Mouse (Mus musculus) WW6 (cell line): ENCODE data around the gene Pcyox1.

Experiments
- DNase-seq: peaks from one replicate; pipeline ENCODE4 v3.0.0-alpha.2; 2013; ENCODE audit warnings: low read depth, low spot score

Gene Pcyox1

DNA sequence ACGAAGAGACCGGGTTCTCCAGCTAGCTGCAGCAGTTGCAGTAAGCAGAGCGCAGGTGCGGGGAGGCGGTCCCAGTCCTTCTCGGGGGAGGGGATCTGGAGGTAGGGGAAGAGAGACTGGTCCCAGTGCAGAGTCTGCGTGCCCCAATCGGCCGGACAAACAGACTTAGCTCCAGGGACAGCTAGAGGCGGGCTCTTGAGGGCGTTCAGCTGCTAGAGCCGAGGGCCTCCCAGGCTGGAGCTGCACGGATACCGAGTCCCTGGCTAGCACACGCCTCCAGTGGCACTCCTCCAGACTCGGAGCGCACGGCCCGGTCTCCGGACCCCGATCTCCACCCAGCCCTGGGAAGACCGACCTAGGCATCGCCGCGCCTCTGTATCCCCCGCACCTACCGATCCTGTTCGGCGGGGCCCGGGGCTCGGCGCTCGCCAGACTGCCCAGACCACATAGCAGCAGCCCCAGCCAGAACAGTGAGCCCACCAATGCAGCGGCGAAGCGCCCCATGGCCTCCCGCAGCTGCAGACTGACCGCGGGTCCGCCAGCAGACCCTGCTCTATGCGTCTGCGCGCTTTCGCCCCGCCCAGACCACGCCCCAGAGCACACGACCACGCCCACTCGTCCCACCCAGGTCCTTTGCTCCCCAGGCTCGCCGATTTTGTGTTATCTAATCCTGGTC lies at the start of gene Pcyox1:
TSS of gene Pcyox1 (minus strand) at position 574 of the 676 bp plus-strand sequence.
- peak; percentile 61 for DNase-seq

DNA sequence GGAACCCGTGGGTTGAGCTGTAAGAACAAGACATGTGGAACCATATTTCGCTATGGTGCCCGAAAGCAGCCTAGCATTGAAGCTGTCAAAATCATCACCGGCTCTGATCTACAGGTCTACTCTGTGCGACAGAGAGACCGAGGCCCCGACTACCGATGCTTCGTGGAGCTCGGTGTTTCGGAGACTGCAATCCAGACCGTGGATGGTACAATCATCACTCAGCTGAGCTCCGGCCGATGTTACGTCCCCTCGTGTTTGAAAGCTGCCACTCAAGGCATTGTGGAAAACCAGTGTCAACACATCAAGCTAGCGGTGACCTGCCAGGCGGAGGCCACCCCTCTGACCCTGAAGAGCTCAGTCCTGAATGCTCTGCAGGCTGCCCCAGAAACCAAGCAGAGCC lies 48.6 kb upstream of the Pcyox1 start:
- DNase-seq: no peak

DNA sequence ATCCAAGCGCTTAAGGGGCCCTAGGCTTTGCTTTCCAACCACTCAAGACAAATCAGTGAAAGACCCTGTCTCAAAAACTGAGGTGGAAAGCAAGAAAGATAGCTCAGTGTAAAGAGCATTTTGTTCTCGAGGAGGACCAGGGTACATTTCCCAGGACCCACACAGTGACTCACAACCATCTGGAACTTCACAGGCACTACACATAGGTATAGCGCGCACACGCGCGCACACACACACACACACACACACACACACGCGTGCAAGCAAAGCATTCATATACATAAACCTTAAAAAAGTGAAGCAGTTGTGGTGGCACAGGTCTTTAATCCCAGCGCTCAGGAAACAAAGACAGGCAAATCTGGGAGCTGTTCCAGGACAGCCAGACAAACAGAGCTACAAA lies 44.6 kb upstream of the Pcyox1 start:
- no peak for DNase-seq

DNA sequence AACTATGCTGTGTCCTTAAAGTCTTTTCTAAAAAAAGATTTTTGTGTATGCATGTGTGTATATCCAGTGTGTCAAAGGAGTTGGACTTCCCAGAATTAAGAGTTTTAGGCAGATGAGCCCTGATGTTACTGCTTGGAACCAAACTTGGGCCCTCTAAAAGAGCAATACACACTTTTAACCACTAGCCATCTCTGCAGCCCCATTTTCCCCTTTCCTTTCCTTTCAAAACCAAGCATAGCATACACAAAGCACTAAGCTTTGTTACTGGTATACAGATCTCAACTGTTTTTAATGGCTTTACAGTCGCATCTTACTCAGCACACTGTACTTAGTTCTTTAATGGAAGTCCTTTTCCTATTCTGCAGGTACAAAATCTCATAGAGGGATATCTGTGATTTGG lies 42.6 kb upstream of the Pcyox1 start:
- DNase-seq: no peak

DNA sequence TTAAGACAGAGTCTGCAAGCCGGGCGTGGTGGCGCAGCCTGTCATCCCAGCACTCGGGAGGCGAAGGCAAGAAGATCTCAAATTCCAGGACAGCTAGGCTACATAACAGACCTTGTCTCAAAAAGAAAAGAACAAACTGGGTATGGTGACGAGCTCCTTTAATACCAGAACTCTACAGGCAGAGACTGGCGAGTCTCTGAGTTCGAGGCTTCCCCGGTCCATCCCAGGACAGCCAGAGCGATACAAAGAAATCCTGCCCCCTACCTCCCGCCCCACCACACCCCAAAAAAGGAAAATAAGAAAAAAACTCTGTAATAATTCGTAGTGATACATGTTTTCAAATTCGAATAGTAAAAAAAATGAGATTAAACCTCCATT lies 42.2 kb upstream of the Pcyox1 start:
- DNase-seq: no peak

DNA sequence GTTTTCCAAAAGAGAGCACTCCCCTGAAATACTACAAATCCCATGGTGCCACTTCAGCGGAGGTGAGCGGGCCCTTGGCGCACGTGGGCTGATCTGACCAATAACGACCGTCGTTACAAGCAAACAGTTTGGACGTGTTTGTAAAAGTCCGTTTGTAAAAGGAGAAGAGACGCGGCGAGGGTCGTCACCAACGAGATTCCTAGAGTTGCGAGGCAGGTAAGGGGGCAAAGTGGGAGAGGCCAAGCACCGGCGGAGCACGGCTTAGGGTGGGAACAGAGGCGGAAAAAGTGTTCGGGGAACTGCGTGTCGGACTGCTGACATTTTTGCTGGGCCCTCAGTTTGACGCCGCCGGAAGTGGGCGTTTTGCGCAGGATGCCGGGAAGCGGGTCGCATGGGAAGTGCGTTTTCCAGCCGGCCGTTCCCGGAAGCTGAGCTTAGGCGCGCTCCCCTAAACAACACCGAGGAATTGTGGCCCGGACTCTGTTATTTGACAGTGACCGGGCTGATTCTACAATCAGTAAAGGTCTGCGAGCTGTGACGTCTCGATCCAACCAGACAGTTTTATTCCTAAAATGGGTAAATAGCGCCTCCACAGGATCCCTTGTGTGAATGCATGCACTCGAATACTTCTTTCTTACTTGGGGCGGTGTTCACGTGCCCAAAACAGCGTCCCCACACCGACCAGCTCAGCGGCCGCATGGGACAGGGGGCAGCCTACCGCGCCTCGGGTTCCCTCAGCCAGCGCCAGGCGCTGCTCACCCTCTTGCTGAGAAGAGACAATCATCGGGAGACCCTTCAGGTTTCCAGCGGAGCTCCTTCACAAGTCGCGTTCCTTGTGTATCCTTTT lies 41.5 kb upstream of the Pcyox1 start, which contains the start of gene C87436:
TSS of gene C87436 (plus strand) at position 103 of the 847 bp plus-strand sequence.
- DNase-seq: peak; percentile 87

DNA sequence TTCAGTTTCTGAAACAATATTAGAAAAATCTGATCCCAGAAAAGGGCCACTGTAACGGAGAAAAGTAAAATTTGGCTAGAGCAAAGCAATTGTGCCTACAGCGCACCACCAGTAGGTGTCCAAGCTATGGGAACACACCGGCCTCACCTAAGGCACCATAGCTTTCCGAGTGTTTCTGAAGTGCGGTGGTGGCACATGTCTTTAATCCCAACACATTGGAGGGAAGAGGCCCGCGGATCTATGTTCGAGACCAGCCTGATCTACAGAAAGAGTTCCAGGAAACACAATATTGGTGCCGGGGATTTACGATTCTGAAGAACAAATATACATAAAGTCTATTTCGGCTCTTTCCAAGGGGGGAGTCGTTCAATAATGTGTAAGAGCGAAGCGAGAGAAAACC lies 40.8 kb upstream of the Pcyox1 start:
- DNase-seq: peak; percentile 42

DNA sequence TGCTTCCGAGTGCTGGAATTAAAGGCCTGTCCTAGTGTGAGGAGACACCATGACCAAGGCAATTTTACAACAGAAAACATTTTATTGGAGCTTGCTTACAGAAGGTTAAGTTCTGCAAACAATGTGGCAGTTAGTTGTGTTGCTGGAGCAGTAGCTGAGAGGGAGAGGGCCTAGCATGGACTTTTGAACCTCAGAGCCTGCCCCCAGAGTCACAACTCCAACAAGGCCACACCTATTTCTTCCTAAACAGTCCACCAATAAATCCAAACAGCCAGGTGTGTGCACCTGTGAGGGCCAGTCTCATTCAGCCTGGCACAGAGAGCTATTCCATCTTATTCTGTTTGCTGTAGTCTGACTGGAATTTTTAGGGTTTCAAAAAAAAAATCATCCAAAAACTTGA lies 36.7 kb upstream of the Pcyox1 start:
- no peak for DNase-seq

DNA sequence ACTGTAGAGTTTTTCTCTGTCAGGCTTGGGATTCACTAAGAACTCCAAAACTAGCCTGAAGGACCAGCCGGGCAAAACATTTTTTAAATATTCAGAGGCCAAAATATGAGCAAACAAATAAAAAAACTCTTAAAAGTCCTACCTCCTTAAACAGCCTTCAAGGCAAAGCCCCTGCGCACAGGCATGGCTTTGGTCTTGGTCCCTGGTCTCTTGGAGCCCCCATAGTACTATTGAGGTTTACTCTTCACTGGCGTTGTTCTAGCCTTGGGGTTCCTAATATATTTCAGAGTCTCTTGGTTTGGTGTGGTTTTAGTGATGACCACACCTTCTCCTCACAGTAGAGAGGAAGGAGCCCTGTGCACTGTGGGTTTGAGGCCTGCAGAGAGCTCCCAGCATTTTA lies 34.6 kb upstream of the Pcyox1 start:
- no peak for DNase-seq

DNA sequence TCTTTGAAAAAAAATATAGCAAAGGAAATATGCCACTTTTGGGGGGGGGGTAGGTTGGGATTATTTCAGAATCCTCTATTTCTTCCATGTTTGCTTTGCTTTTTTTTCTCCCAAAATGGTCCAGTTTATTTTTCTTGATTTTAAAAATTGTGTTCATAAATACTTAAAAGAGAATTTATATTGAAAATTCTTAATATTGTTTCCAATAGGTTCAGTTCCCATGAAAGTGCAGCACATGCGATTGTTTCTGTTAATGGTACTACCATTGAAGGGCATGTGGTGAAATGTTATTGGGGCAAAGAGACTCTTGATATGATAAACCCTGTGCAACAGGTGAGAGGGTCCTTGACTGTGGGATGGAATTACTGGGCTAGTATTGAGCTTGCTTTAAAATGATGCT lies 29.4 kb upstream of the Pcyox1 start, which contains the start of gene Gm44790:
TSS of gene Gm44790 (plus strand) at position 301 of the 400 bp plus-strand sequence.
- DNase-seq: no peak

DNA sequence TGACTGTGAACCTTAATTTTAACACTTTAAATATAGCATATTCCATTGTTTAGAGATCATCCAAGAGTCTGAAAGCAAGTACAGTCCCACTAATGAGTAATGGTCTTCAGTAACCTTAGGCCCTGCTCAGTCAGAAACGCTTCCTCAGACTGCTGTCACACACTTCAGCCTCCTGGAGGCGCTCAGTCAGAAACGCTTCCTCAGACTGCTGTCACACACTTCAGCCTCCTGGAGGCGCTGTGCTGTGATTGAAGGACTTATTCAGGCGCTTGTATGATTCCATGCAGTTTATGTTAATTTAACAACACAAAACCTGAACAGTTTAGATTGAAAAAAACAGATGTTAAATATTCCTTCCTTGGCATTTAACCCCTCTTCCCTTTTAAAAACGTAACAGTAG lies 23.5 kb upstream of the Pcyox1 start:
- peak; percentile 52 for DNase-seq

DNA sequence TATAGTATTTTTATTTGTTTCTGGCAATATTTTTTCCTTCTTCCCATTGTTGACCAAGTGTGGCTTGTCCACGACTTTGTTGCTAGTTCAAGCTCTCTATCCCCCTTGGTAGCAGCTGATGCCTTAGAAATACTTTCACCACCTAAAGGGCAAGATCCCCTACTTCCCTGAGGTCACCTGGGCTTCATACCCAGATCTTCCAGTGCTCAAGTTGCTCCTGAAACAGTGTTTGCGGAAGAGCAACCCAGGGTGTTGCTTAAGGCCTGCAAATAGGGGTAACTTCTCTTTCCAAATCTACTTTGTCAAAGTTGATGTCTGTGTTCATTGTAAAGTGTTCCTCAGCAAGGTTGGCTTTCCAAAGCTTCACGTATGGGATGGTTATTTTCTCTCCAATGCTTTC lies 22.3 kb upstream of the Pcyox1 start:
- no peak for DNase-seq

DNA sequence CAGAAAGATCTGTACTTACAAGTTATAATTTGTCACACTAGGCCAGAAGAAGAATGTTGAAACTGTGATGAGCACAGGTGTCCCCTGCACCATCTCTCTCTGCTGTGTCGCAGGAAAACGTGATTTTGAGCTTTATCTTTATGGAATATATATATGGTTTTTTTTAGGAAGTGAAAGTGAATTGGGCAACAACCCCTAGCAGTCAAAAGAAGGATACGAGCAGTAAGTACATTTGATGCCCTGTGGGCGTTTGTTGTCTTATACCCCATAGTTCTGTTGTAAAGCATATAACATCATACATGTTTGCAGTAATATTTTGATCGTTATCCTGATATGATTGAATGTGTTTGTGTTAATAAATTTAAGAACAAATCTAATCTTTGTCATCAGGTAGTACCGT lies 21.8 kb upstream of the Pcyox1 start:
- no peak for DNase-seq

DNA sequence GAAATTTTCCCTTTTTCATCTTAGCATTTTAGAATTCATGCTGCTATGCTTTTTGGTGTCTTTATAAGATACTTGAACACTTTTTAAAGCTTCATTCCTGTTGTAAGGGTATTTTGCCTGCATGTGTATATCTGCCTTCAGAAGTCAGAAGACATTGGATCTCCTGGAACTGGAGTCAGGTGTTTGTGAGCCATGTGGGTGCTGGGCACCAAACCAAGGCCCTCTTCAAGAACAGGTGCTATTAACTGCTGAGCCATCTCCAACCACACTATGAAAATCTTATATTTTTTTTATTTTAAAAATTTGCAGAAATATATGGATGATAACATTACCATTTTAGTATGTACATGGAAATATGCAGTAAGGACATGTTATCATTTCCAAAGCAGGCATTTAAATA lies 9.4 kb upstream of the Pcyox1 start:
- no peak for DNase-seq

DNA sequence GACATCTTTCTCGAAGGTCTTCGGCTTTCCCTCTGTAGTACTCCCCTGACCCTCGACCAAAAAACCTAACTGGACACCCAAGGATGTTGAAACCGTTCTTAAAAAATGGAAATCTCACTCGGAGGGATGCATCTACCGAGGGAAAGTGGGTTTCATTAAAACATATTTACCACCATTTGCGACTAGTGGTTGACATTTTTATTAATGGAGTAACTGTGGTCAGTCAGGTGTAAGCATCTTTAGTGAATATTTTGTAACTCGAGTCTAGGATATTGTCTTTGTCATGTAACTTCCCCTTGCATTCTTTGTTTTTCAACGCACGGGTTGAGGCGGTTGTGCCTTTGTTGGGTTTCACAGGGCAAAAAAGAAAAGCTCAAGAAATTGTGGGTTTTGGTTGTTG lies 8.0 kb upstream of the Pcyox1 start:
- DNase-seq: no peak

DNA sequence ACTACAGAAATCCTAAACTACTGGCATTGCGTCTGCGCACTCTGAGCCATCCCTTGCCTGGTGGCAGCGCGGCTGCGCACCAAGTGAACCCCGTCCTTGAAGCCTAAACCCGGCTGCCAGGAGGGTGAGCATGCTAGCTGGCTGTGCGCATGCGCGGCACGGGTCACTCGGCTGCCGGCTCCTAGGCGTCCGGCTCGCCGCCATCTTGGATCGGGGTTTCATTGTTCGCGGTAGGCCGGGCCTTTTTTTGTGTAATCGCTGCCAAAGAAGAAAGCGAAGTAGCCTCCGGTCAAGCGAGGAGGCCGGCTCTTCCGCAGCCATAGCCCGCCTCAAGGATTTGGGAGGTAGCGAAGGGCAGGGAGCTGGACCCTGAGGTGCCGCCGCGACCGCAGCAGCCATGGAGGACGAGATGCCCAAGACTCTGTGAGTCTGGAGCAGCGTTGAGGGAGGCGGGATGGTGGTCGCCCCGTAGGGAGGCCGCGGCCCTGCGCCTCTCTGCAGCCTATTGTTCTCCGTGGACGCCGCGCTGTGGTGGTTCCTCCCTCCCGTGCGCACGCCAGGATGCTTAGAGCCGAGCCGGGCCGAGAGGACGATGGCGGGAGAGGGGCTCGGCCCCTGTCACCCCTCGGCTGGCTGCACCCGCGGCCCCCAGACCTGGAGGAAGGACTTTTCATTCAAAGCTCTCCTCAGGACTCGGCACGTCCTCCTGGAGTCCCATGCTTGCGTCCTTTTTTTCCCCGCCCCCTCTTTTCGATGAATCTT lies 7.3 kb upstream of the Pcyox1 start, which contains the start of gene Tia1:
TSS of gene Tia1 (plus strand) at position 120 of the 762 bp plus-strand sequence.
- DNase-seq: peak; percentile 94

DNA sequence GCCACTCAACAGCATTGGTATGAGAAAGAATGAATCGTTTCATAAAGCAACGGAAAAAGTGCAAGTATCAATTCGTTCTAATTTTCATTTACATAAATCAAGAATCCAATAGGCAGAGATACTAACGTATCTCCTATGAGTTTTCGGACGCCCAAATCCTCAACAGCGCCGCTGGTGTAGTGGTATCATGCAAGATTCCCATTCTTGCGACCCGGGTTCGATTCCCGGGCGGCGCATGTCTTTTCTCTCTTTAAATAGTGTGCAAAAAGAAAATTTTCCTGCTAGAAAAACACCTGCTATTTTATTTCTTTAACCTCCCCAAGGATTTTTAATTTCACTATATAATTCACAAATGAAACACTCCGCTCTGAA lies 6.8 kb upstream of the Pcyox1 start:
- DNase-seq: no peak

DNA sequence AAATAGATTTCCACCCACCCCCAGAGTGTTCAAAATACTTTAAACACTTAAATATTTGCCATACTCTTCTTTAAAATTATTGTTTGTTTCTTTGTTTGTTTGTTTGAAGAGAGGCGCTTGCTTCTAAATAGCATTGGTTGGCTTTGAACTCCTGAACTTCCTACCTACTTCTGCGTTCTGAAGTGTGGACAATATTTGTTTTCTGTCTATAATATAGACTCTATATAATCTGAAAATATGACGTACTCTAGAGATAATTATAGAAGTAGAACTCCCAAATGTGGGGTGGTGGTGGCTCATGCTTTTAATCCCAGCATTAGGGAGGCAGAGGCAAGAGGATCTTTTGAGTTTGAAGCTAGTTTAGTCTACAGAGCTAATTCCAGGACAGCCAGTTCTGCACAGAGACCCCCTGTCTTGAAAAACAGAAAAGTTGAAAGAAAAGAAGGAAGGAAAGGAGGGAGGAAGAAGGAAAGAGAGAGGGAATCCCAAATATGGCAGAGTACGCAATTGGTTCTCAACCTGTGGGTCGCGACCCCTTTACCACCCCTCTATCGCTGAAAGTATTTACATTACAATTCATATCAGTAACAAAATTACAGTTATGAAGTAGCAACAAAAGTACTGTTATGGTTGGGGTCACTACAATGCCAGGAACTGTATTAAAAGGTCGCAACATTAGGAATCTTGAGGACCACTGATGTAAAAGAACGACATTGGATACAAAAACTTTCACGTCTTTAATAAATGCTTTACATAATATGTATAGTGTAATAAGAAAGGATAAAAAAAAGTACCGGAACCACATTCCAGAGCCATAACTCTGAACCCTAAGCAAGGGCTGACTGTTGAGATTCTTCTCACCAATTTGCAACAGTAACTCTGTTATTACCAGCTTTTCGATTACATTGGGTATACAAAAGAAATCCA lies 6.0 kb upstream of the Pcyox1 start:
- DNase-seq: no peak

DNA sequence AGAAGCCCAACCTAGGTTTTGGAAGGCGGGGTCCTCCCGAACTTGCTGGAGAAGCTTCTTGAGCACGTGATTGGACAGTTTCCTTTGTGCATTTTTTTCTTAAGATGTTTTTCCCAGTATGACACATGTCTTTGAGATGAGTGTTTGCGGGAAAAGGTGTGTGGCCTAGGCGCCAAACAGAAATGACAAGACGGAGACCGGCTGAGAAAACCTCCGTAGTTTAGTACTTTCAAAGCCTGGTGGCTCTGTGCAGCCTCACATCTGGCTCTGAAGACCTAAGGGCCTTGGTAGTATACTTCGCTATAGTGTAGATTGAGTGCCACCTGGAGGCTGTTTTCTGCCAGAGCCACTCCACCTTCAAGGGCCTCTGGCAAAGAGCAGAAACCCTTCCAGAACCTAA lies 4.0 kb upstream of the Pcyox1 start:
- DNase-seq: no peak

DNA sequence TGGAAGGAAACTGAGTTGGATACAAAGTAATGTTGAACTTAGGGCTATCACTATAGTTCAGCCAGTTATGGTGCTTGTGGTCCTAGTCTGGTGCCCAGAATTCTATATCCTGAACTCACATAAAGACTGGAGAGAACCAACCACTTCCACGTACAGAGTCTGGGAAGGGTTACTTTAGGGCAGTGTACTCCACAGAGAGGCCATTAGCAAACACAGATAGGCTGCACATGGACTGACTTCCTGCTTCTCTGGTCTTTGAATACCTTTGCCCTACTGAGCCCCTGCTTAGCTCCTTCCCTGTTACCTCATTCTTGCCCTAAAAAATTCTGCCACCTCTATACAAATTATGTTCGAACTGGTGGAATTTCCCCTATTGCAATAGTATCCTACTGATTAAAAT lies 3.0 kb upstream of the Pcyox1 start:
- DNase-seq: no peak

DNA sequence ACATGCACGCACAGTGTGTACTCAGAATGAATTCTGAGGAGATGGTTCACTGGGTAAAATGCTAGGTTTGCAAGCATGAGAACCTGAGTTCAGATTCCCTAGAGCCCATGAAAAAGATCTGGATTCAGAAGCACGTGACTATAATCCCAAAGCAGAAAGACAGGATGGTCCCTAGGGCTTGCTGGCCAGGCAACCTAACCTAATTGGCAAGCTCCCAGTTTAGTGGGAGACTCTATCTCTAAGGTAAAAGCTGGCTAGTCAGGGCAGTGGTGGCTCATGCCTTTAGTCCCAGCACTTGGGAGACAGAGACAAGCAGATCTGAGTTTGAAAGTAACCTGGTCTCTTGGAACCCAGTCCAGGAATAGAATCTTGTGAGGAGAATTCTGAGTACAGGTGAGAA lies 2.0 kb upstream of the Pcyox1 start:
- DNase-seq: no peak
